Mouse (Mus musculus): Measurements from ENCODE around the gene Ube2e3. TPM values are rescaled to one million over a fixed set of nuclear protein-coding genes. Genes with fewer than 3 reads are reported as not detected.

Ube2e3 gene
- 8.4 TPM for polyA plus RNA-seq (2015; fragmentation: Illumina TruSeq; extraction: RNeasy Lipid Tissue Mini Kit (QIAGEN cat#74804); ENCODE audit: insufficient read depth, low read depth, low replicate concordance)

GRCm38 (mm10) chr2:78867726-78868510 is at the start of gene Ube2e3:
Ube2e3 (plus strand) TSS chr2:78868124.

All from pancreas, adult 10 weeks (tissue).